Mouse (Mus musculus): Measurements from ENCODE around the gene Gm20388. TPM values are rescaled to one million over a fixed set of nuclear protein-coding genes. Genes with fewer than 3 reads are reported as not detected.

Gm20388 gene
- total RNA-seq, 2 experiments from 2014 or later = 5.8 TPM; not detected in 1

GRCm38 (mm10) chr8:122407678-122408077 lies 2497.0 kb downstream of the Gm20388 start:
- DNase-seq = no peak

DNA sequence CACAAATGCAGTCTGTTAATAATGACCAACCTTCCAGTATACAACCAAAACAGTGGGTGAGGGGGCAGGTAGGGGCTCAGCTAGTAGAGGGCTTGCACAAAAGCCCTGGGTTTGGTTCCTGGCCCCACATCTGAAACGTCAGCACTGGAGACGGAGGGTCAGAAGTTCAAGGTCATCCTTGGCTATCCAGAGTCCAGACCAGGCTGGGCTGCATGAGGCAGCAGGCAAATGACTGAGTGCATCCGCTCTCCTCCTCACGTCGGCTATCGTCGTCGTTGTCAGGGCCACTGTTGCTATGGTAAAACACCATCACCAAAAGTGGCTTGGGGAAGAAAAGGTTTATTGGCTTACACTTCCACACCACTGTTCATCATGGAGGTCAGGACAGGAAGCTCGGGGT lies 2503.7 kb downstream of the Gm20388 start:
- no peak for DNase-seq

DNA sequence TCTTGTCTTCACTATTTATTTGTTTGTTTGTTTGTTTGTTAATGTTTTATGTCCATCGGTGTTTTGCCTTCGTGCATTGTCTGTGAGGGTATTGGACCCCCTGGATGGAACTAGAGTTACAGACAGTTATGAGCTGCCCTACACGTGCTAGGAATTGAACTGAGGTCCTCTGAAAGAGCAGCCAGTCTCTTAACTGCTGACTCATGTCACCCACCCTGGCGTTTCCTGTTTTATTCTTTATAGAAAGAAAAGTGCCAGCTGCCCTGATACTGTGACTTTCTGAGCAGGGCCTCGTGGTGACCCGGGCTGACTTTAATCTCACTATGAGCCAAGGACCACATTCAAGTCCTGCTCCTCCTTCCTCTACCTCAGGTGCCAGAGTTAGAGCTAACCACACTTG lies 2504.9 kb downstream of the Gm20388 start:
- DNase-seq = no peak

DNA sequence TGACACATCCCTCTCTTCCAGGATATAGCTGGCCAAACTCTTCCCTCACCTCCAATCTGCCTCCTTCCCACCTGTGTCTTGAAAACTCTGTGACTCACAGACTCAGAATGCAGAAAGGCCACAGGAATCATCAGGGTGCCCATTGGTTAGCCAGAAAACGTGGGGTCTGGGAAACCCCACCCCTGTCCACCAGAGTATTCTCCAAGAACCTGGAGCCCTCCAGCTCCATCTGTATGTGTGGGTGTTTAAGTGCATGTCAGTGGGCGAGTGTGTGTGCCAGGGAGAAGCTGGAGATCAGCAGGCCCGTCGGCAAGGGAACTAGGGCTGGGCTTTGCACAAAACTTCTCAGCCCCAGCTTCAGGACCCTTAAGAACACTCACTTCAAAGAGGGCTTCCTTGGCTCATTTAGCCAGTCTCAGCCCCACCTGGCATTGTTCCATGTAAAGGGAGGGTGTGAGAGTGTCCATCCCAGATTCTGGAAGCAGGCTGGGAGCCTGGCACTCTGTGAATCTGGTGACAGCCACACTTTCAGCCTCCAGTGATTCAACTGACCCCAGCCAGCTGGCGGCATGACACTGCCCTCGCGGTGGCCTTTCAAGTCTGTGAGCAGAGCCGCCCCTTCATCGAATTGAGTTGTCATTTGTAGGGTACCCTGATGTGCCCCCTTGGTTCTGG lies 2509.4 kb downstream of the Gm20388 start:
- peak; percentile 43 for DNase-seq

DNA sequence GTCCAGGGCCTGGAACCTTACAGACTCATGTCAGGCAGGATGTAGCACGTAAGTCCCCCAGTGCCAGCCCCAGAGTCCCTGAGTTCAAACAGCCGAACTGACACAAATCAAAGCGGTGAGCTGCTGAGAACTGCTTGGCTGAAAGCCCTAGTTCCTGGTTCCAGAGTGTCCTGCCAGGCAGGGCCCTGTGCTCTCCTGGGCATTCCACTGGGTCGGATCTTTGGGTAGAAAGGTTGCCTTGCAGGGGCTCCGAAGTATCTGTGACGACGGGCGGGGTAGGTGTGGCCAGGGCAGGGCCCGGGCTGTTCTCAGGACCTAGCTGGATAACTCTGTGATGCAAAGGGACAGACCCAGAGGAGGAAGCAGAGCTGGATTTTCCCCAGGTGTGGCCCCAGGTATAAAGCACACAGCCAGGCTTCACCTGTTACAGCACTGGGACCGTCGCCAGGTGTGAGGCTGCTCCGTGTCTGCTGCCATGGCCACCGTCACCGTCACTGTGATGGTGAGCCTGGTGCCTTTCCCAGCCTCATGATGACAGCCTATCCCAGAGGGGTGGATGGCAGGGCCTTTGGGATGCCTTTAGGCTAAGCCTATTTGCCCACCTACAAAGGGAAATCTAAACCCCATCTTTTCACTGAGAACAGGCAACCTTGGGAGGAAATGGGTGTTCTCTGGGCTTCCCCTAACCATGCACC lies 2510.9 kb downstream of the Gm20388 start, which contains the start of gene Il17c:
Gene Il17c (plus strand): TSS at position 645 of the 695 bp plus-strand sequence.
- no peak for DNase-seq

DNA sequence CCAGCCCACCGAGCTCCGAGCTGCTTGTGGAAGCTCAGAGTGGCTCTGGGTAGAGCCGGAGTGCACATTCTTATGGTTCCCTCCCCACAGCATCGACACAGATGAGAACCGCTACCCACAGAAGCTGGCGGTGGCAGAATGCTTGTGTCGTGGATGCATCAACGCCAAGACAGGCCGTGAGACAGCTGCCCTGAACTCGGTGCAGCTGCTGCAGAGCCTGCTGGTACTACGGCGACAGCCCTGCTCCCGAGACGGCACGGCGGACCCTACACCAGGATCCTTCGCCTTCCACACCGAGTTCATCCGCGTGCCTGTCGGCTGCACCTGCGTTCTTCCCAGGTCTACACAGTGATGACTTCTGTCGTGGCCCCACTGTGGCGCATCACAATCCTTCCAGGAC lies 2512.6 kb downstream of the Gm20388 start:
- DNase-seq = no peak

DNA sequence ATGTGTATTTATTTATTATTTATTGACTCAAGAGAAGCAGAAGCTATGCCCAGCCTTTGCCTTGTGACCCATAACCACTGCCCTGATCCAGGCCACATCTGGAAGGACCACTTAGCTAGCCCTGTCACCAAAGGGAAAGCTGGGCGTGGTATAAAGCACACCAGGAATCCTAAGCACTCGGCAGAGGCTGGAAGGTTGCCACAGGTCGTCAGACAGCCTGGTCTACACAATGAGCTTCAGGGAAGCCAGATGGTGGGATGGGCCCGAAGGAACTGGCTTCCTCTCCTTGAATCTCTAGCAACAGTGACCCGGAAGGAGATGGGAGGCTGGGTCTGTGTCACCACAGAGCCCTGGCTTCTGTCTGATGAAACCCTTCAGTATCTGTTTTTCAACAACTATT lies 2513.0 kb downstream of the Gm20388 start:
- DNase-seq = peak; percentile 80

DNA sequence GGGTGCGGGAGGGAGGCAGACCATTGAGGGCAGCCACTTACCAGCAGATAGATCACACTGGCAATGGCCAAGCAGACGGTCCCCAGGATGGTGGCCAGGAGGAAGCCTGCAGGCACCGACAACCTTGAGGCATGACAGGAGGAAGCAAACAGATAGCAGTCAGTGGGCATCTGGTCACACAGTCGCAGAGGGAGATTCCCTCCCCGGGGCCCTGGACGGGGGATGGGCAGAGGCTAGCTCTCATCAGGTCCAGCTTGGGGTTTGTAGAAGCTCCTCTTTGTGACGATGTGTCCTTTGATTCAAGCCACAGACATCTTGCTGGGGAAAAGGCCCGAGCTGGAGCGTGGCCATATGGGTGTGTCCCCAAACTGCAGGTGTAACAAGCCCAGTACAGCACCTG lies 2515.5 kb downstream of the Gm20388 start:
- no peak for DNase-seq

GRCm38 (mm10) chr8:122427607-122428006 lies 2517.0 kb downstream of the Gm20388 start:
- DNase-seq = no peak

DNA sequence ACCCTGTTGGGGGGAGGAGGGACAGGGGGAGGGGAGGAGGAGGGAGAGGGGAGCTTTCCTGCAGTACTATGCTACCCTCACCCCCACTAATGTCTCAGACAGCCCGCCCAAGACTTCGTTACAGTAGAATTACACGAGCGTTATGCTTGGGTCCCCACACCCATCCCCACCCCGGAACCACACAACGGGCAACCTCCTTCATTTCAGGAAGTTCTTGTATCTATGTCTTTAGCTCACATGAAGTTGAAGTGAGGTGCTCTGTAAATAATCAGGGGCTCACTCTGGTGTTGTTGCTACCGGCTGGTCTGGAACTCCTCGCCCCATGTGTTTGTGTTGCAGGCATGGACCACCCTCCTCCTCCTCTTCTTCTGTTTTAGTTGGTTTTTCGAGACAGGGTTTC lies 2517.5 kb downstream of the Gm20388 start:
- DNase-seq = no peak

DNA sequence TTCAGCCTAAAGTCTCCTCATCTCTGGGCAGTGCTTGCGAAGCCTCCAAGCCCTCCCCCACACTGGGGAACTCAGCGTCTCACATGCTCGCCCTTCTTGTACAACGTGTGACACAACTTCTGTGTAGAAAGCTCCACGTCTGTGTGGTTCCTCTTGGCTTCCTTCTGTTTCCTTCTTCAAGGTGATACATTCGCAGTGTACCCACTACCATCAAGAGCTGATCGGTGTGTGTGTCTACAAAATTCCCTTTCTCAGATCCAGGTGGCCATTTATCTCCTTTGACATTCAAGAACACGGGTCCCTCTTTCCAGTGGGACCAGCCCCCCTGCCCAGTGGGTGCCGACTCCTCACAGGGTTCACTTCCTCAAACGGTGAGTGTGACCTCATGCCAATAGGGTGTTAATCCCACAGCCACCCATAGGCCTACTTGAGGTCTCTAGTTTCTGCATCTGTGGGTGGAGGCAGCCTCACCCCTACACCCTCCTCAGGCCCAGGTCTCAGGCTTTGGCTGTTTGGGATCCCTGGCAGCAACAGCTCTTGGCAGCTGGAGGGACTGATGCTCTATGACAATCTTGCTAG lies 2519.5 kb downstream of the Gm20388 start:
- no peak for DNase-seq

- DNase-seq = no peak
Observed at GRCm38 (mm10) chr8:122430646-122431045, 2520.0 kb downstream of the Gm20388 start.

- peak; percentile 35 for DNase-seq
Observed at GRCm38 (mm10) chr8:122431694-122432442, 2521.2 kb downstream of the Gm20388 start.

DNA sequence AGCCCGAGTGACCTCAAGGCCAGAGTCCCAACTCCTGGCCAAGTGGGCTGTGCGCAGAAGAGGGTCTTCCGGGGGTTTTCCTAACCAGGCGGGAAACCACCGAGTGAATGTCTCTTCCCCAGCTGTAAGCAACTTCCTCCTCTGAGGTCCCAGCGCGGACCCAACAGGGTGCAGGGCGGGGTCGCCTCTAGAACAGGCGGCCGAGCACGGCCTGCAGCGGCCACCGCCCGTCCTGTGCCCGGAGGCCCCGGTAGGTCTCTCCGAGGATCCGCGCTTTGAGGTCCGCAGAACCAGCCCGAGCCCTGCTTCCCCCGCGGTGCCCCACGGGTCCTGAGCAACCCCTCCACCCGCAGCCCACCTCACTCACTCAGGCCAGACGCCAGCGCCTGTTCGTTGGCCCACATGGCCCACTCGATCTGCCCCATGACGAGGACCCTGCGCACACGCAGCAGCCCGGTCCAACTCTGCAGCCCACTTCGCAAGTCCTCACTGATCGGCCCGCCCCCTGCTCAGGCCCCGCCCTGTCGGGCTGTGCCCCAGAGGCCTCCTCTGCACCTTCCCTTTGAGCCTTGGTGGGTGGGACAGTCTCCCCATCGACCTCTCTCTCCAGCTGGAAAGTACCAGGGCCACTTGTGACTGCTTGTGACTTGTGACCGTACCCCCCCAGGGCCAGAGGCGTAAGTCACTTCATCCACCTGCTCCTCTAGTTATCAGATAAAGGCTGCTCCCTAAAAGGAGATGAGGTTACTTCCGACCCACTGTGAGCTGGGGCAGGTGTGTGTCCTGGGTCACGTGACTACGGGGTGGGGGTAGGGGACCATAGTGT lies 2522.0 kb downstream of the Gm20388 start, which contains the start of gene Cyba:
Gene Cyba (minus strand): TSS at position 488 of the 826 bp plus-strand sequence.
- DNase-seq = peak; percentile 81

DNA sequence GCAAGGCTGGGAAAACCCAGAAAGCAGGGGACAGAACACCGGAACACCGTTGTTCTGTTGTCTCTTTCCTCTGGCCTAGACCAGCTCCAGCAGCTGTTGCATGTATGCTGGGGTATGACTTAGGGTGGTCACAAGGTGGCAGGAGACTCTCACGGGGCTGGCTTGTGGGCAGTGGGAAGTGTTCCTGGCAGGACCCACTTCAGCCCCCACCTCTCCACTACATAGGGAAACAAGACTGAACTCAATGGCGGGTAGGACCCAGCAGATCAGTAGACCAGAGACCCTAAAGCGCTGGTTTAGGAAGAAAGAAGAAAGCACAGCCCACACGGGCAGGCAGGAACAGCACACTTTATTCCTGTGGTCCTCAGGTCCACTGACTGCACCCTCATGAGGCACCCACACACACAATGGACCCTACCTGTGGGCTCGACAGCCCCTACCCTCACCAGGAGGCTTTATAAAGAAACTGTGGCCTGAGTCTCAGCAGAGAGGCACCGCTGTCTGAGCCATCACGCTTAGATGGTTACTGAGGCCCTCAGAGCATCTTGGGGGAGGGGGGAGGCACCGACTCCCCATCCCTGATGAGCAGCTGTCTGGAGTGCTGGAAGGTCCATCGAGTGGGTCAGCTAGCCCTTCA lies 2522.7 kb downstream of the Gm20388 start:
- peak; percentile 21 for DNase-seq

GRCm38 (mm10) chr8:122435375-122435774 lies 2524.7 kb downstream of the Gm20388 start:
- no peak for DNase-seq

- DNase-seq = no peak
Observed at GRCm38 (mm10) chr8:122436146-122436545, 2525.5 kb downstream of the Gm20388 start.

GRCm38 (mm10) chr8:122436586-122437125 lies 2526.0 kb downstream of the Gm20388 start:
- no peak for DNase-seq

GRCm38 (mm10) chr8:122437708-122438331 lies 2527.2 kb downstream of the Gm20388 start:
- no peak for DNase-seq

- no peak for DNase-seq
Observed at GRCm38 (mm10) chr8:122439336-122439735, 2528.7 kb downstream of the Gm20388 start.

DNA sequence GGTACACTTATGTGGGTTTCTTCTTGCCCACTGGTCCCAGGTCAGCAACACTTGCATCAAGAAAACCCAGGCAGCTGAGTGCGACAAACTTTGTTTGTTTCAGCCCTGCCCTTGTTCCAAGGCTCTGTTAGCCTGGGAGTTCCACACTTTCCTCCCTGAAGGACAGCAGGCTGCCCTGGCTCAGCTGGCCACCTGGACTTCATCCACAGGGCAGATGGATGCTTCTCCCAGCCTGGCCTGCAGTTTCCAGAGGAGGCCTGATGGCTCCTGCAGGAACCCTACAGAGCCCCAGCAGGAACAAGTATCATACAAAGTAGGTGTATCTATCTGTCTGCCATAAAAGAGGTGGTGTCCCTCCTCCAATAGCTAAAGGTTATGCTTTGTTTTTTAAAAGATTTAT lies 2530.7 kb downstream of the Gm20388 start:
- DNase-seq = no peak

Measured in heart, postnatal 4 days (tissue).